In genomic region chr9:83833811-83834747, GRCm38 (mm10) we compare ENCODE assay signal across 1 mouse cellular context.
A peak's percentile ranks its signal among the peaks of the same experiment; 100 is the strongest.
TF ChIP-seq lines count a peak whose summit lies in the region.

Ttk (plus strand) TSS chr9:83834689.

TF ChIP-seq in CH12.LX, 34 proteins besides CTCF, POLR2A, EP300 and RAD21 (continued from another document):
- TF ChIP-seq MAFK (IDR thresholded peaks at IDR 0.05; ENCODE audit: insufficient replicate concordance, low read length), result no peak
- peak; percentile 10; the same call in 1 of the 2 replicates for TF ChIP-seq IRF4 (IDR thresholded peaks at IDR 0.05; ENCODE audit: low read depth, low read length)
- TF ChIP-seq GABPA (IDR thresholded peaks at IDR 0.05; ENCODE audit: insufficient replicate concordance, low read depth, low read length), result no peak
- no peak for TF ChIP-seq JUN (IDR thresholded peaks at IDR 0.05; ENCODE audit: insufficient read depth, low read depth, low read length)
- peak; percentile 21; the same call in 1 of the 2 replicates for TF ChIP-seq MAZ (IDR thresholded peaks at IDR 0.05; ENCODE audit: low read depth, low read length)
- no peak for TF ChIP-seq MEF2A (IDR thresholded peaks at IDR 0.05; ENCODE audit: borderline replicate concordance, low read depth, low read length)
